Mouse (Mus musculus): ENCODE data around the gene Slc27a1. TPM values are rescaled to one million over a fixed set of nuclear protein-coding genes. Genes with fewer than 3 reads are reported as not detected.

The Slc27a1 gene
- polyA plus RNA-seq, 1 experiment from 2014 or later = 59.9 TPM

DNA sequence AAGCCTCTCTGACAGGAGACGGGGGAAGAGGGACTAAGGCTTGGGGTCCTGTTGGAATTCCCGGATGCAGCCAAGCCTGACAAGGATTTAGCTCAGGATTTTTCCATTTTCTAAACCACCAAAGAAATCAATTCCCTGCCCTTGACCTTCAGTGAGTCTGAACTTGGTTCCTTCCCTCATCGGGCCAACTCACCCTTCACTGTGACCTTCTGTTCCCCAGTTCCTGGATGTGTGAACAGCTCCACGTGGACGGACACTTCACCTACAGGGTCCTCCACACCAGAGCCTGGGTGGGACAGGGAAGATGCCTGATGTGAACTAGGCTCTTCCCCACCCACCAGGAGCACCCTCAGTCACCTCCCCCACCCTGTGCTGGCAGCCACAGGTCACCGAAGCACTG lies 62.1 kb downstream of the Slc27a1 start:
- WGBS = 91% methylated on average over 6 of the region's 6 CpGs
- ATAC-seq = no peak

DNA sequence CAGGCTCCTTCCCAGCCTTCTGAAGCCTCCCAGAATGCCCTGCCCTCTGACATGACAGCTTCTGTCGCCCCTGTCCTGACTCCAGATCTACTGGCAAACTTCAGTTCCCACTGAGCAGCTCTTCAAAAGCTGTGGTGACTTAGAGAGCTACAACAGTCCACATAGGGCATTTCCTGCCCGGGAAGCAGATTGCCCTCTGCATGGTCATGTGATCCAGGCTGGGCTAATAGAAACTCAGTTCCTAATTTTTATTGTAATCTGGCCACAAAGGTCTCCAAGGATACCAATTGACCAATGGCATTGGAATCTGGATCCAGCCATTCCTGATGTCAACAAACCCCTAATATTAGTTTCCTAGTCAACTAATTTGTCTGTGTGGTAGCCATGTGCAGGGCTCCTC lies 63.2 kb downstream of the Slc27a1 start:
- H3K4me1 ChIP-seq = peaks cover 25% of the 10 kb centered on the region
- H3K27me3 ChIP-seq = peaks cover 61% of the 10 kb centered on the region
- no peak overlapping the region for H3K27ac ChIP-seq
- no peak overlapping the region for H3K9ac ChIP-seq
- ATAC-seq = no peak
- H3K4me3 ChIP-seq = no peak overlapping the region
- 68% methylated on average over 2 of the region's 2 CpGs for WGBS
- H3K4me2 ChIP-seq = no peak overlapping the region
- H3K36me3 ChIP-seq (ENCODE audit: poor library complexity, severe bottlenecking) = peaks cover 14% of the 10 kb centered on the region
- peaks cover 5% of the 10 kb centered on the region for H3K9me3 ChIP-seq (replicated peaks)

More for the DNA sequence above, 62.1 kb downstream of the Slc27a1 start:
- Histone ChIP-seq H3K4me1 (peaks cover 25% of the 10 kb centered on the region), H3K9me3 (replicated peaks) (peaks cover 5% of the 10 kb centered on the region), H3K27ac (no peak overlapping the region), H3K4me3 (no peak overlapping the region), H3K4me2 (no peak overlapping the region), H3K27me3 (peaks cover 56% of the 10 kb centered on the region), H3K9ac (no peak overlapping the region), H3K36me3 (ENCODE audit: poor library complexity, severe bottlenecking) (peaks cover 20% of the 10 kb centered on the region)

DNA sequence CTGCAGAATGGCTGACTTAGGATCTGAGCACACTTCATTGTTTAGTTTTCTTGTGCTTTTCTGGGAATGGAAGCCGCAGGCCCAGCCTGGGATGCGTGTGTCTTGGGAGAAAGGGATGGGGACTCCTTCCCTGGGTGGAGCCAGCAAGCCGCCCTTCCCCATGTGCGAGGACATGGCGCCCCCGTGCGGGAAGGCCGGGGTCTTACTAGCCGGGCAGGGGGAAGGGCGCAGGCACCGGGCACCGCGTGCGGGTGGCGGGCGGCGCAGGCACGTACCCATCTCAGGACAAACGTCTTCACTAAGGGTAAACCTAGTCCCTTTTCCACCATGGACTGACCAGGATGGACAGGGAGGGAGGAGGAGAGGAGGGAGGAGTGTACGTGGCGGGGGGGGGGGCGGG lies 64.5 kb downstream of the Slc27a1 start:
- Histone ChIP-seq H3K36me3 (ENCODE audit: poor library complexity, severe bottlenecking) (peaks cover 14% of the 10 kb centered on the region), H3K9me3 (replicated peaks) (peaks cover 5% of the 10 kb centered on the region), H3K27ac (no peak overlapping the region), H3K4me1 (peaks cover 25% of the 10 kb centered on the region), H3K27me3 (peaks cover 61% of the 10 kb centered on the region), H3K4me3 (no peak overlapping the region), H3K4me2 (no peak overlapping the region), H3K9ac (no peak overlapping the region)
- no peak for ATAC-seq
- 5% methylated on average over 7 of the region's 22 CpGs for WGBS

DNA sequence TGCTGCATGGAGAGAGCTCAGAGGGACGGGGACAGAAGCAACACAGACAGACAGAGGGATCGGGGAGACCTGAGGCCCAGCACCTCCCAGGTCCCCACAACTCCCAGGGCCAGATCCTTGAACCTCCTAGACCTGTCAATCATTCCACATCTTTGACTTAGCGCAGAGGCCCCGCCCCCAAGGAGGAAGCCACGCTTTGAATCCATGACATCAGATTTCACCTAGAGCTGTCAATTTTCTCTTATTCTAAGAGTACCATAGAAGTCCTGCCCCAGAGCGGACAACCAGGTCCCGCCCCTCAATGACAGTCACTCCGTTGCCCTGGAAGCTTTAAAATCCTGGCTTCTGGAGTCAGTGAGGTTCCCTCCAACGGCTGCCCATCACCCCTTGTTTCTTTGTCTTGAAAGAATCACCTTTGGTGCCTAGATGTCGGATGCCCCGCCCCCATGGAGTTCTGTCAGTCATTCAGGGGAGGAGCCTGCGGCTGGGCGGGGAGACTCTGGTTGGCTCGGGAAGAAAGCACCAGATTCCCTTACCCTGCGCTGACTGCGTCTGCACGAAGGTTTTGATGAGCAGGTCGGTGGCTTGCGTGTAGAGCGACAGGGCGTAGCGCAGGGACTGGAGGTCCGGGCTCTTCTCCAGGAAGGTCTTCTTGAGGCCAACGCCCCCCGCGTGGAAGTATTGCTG lies 65.4 kb downstream of the Slc27a1 start:
- Histone ChIP-seq H3K9me3 (replicated peaks) (peaks cover 5% of the 10 kb centered on the region), H3K4me1 (peaks cover 18% of the 10 kb centered on the region), H3K4me2 (peak overlapping the region; percentile 45), H3K36me3 (ENCODE audit: poor library complexity, severe bottlenecking) (peaks cover 19% of the 10 kb centered on the region), H3K4me3 (peak overlapping the region; percentile 10), H3K27me3 (peaks cover 67% of the 10 kb centered on the region), H3K27ac (no peak overlapping the region; the same call in 1 of the 2 replicates), H3K9ac (peak overlapping the region; percentile 40; the same call in 1 of the 2 replicates)
- peak; percentile 55 for ATAC-seq
- WGBS = 2% methylated on average over 26 of the region's 26 CpGs

Small RNA genes lying within 50 kb of the gene (microRNA-seq; reads per million reads assigned to microRNA genes)
- gene Mir6769b = 1.6 reads per million

Other genes with a start within 250 kb of the Slc27a1 start
- 95.8 and 99.4 TPM in 2 replicates for gene Use1, start 202.0 kb upstream of the Slc27a1 start, polyA plus RNA-seq (2015; fragmentation: Nextera tagmentation; extraction: Ambion mirVana)
- gene Ocel1, start 197.6 kb upstream of the Slc27a1 start, polyA plus RNA-seq (2015; fragmentation: Nextera tagmentation; extraction: Ambion mirVana) = 3.6 and 4.5 TPM in 2 replicates
- 11.6 and 12.9 TPM in 2 replicates for gene Nr2f6, start 186.9 kb upstream of the Slc27a1 start, polyA plus RNA-seq (2015; fragmentation: Nextera tagmentation; extraction: Ambion mirVana)
- gene Ushbp1, start 173.1 kb upstream of the Slc27a1 start, polyA plus RNA-seq (2015; fragmentation: Nextera tagmentation; extraction: Ambion mirVana) = 3.7 and 4.2 TPM in 2 replicates
- 99.2 and 101 TPM in 2 replicates for gene Babam1, start 172.0 kb upstream of the Slc27a1 start, polyA plus RNA-seq (2015; fragmentation: Nextera tagmentation; extraction: Ambion mirVana)
- gene Ankle1, start 162.9 kb upstream of the Slc27a1 start, polyA plus RNA-seq (2015; fragmentation: Nextera tagmentation; extraction: Ambion mirVana) = 30.9 and 32.3 TPM in 2 replicates
- gene Abhd8, start 105.2 kb upstream of the Slc27a1 start, polyA plus RNA-seq (2015; fragmentation: Nextera tagmentation; extraction: Ambion mirVana) = 93.9 and 95.7 TPM in 2 replicates
- gene Mrpl34, start 103.9 kb upstream of the Slc27a1 start, polyA plus RNA-seq (2015; fragmentation: Nextera tagmentation; extraction: Ambion mirVana) = 212 and 245 TPM in 2 replicates
- gene Dda1, start 99.7 kb upstream of the Slc27a1 start, polyA plus RNA-seq (2015; fragmentation: Nextera tagmentation; extraction: Ambion mirVana) = 185 and 193 TPM in 2 replicates
- gene Ano8, start 82.9 kb upstream of the Slc27a1 start, polyA plus RNA-seq (2015; fragmentation: Nextera tagmentation; extraction: Ambion mirVana) = 4.0 and 4.5 TPM in 2 replicates
- 13.4 TPM in 2 replicates for gene Gtpbp3, start 80.8 kb upstream of the Slc27a1 start, polyA plus RNA-seq (2015; fragmentation: Nextera tagmentation; extraction: Ambion mirVana)
- gene Plvap, start 57.1 kb upstream of the Slc27a1 start, polyA plus RNA-seq (2015; fragmentation: Nextera tagmentation; extraction: Ambion mirVana) = 13.6 and 14.0 TPM in 2 replicates
- 0.09 and 0.13 TPM in 2 replicates for gene Ccdc194, start 43.2 kb upstream of the Slc27a1 start, polyA plus RNA-seq (2015; fragmentation: Nextera tagmentation; extraction: Ambion mirVana)
- 7.6 and 8.3 TPM in 2 replicates for gene Bst2, start 31.4 kb upstream of the Slc27a1 start, polyA plus RNA-seq (2015; fragmentation: Nextera tagmentation; extraction: Ambion mirVana)
- gene Mvb12a, start 26.0 kb upstream of the Slc27a1 start, polyA plus RNA-seq (2015; fragmentation: Nextera tagmentation; extraction: Ambion mirVana) = 52.9 and 55.3 TPM in 2 replicates
- gene Tmem221, start 10.0 kb upstream of the Slc27a1 start, polyA plus RNA-seq (2015; fragmentation: Nextera tagmentation; extraction: Ambion mirVana) = not detected in 2 replicates
- 0.06 TPM in 1 of 2 replicates, not detected in the other for gene Nxnl1, start 2.3 kb upstream of the Slc27a1 start, polyA plus RNA-seq (2015; fragmentation: Nextera tagmentation; extraction: Ambion mirVana)
- gene Pgls, start 23.3 kb downstream of the Slc27a1 start, polyA plus RNA-seq (2015; fragmentation: Nextera tagmentation; extraction: Ambion mirVana) = 201 and 206 TPM in 2 replicates
- gene Fam129c, start 28.8 kb downstream of the Slc27a1 start, polyA plus RNA-seq (2015; fragmentation: Nextera tagmentation; extraction: Ambion mirVana) = 5.1 and 6.2 TPM in 2 replicates
- gene Colgalt1, start 42.1 kb downstream of the Slc27a1 start, polyA plus RNA-seq (2015; fragmentation: Nextera tagmentation; extraction: Ambion mirVana) = 37.5 and 39.9 TPM in 2 replicates
- gene Unc13a, start 102.9 kb downstream of the Slc27a1 start, polyA plus RNA-seq (2015; fragmentation: Nextera tagmentation; extraction: Ambion mirVana) = 13.0 and 15.8 TPM in 2 replicates
- 1.6 and 1.7 TPM in 2 replicates for gene Jak3, start 107.4 kb downstream of the Slc27a1 start, polyA plus RNA-seq (2015; fragmentation: Nextera tagmentation; extraction: Ambion mirVana)
- gene Insl3, start 120.3 kb downstream of the Slc27a1 start, polyA plus RNA-seq (2015; fragmentation: Nextera tagmentation; extraction: Ambion mirVana) = 0.47 TPM in 1 of 2 replicates, not detected in the other
- gene B3gnt3, start 132.9 kb downstream of the Slc27a1 start, polyA plus RNA-seq (2015; fragmentation: Nextera tagmentation; extraction: Ambion mirVana) = 0.33 and 0.44 TPM in 2 replicates
- 39.6 and 47.2 TPM in 2 replicates for gene Fcho1, start 156.8 kb downstream of the Slc27a1 start, polyA plus RNA-seq (2015; fragmentation: Nextera tagmentation; extraction: Ambion mirVana)